Mouse (Mus musculus) limb, embryonic 11.5 days (tissue): ENCODE measurements at regions not wholly inside any gene's neighbourhood (a gene's known extent, or its start where the extent isn't known, plus 50 kb on each side); places are given as distances from the start of the nearest gene placed in this dataset.
A peak's percentile ranks its signal among the peaks of the same experiment; 100 is the strongest.

Experiments used
- ATAC-seq: fragments of 200-750 bp; cut with Nextera tagmentation; 2 replicates; pipeline ENCODE4 v1.8.0; 2017; ENCODE audit warnings: low read depth; ENCODE audit not compliant: insufficient number of reproducible peaks, low FRiP score, low TSS enrichment
- DNase-seq: peaks from one replicate; pipeline ENCODE4 v3.0.0-alpha.2; 2015; ENCODE audit warnings: low spot score
- H3K27ac ChIP-seq: fragments of 300-500 bp; sonication (generic); replicated peaks from 2 replicates; pipeline ENCODE4 v1.5.1; 2014; ENCODE audit warnings: low read depth, mild to moderate bottlenecking, low read length
- H3K27me3 ChIP-seq: fragments of 300-500 bp; sonication (generic); 2 replicates; pipeline ENCODE4 v1.6.1; 2014; ENCODE audit warnings: mild to moderate bottlenecking, low read length, mixed read lengths; ENCODE audit not compliant: control insufficient read depth, insufficient read depth
- H3K36me3 ChIP-seq: fragments of 300-500 bp; sonication (generic); 2 replicates; pipeline ENCODE4 v1.6.1; 2014; ENCODE audit warnings: mild to moderate bottlenecking, low read length, moderate library complexity, mixed read lengths; ENCODE audit not compliant: control insufficient read depth, insufficient read depth
- H3K4me1 ChIP-seq: fragments of 300-500 bp; sonication (generic); 2 replicates; pipeline ENCODE4 v1.6.1; 2014; ENCODE audit warnings: low read length, mixed read lengths; ENCODE audit not compliant: control insufficient read depth, insufficient read depth
- H3K4me2 ChIP-seq: fragments of 300-500 bp; sonication (generic); 2 replicates; pipeline ENCODE4 v1.6.1; 2014; ENCODE audit warnings: low read depth, mild to moderate bottlenecking, moderate library complexity; ENCODE audit not compliant: severe bottlenecking
- H3K4me3 ChIP-seq: fragments of 300-500 bp; sonication (generic); 2 replicates; pipeline ENCODE4 v1.5.1; 2014; ENCODE audit warnings: low read depth, low read length
- H3K9ac ChIP-seq: fragments of 300-500 bp; sonication (generic); 2 replicates; pipeline ENCODE4 v1.6.1; 2014; ENCODE audit warnings: mild to moderate bottlenecking, low read length
- H3K9me3 ChIP-seq: fragments of 300-500 bp; sonication (generic); 2 replicates; pipeline ENCODE4 v1.6.1; 2016; ENCODE audit warnings: low read length; ENCODE audit not compliant: control insufficient read depth
- WGBS: fragments of 180-500 bp; shearing (Covaris S2); extraction: QIAGEN DNeasy Blood & Tissue Kit; methylation state at CpG from one replicate; pipeline ENCODE4 v1.1.7; 2014; 5-methylcytosine and 5-hydroxymethylcytosine counted together

GRCm38 (mm10) chr2:75425384-75425783 lies 233.7 kb upstream of the Hnrnpa3 start:
- Histone ChIP-seq H3K27ac (0 out of 2 replicates have a peak overlapping the region, but pooled peaks have one; percentile 30), H3K9me3 (no peaks in the 10 kb centered on the region), H3K36me3 (no peaks in the 10 kb centered on the region), H3K4me3 (no peak overlapping the region), H3K9ac (no peak overlapping the region), H3K4me1 (peaks cover 17% of the 10 kb centered on the region), H3K4me2 (no peak overlapping the region), H3K27me3 (no peaks in the 10 kb centered on the region)
- WGBS: 4% methylated on average over 7 of the region's 7 CpGs
- no peak for ATAC-seq
- DNase-seq: no peak

- WGBS: 41% methylated on average over 9 of the region's 9 CpGs
- no peaks in the 10 kb centered on the region for H3K27me3 ChIP-seq
- H3K9ac ChIP-seq: no peak overlapping the region
- no peak overlapping the region for H3K4me2 ChIP-seq
- H3K4me3 ChIP-seq: no peak overlapping the region
- no peak for DNase-seq
- H3K4me1 ChIP-seq: peaks cover 17% of the 10 kb centered on the region
- no peaks in the 10 kb centered on the region for H3K36me3 ChIP-seq
- H3K27ac ChIP-seq: no peak overlapping the region
- no peaks in the 10 kb centered on the region for H3K9me3 ChIP-seq
- no peak for ATAC-seq
Measured at GRCm38 (mm10) chr2:75425791-75426190, 233.3 kb upstream of the Hnrnpa3 start.

- no peak overlapping the region for H3K9ac ChIP-seq
- no peak overlapping the region for H3K4me3 ChIP-seq
- H3K36me3 ChIP-seq: no peaks in the 10 kb centered on the region
- ATAC-seq (no peak), DNase-seq (no peak)
- no peaks in the 10 kb centered on the region for H3K27me3 ChIP-seq
- no peak overlapping the region for H3K4me2 ChIP-seq
- no peaks in the 10 kb centered on the region for H3K9me3 ChIP-seq
- peaks cover 9% of the 10 kb centered on the region for H3K4me1 ChIP-seq
- no peak overlapping the region for H3K27ac ChIP-seq
- 94% methylated on average over 4 of the region's 4 CpGs for WGBS
Measured at GRCm38 (mm10) chr2:75427936-75428458, 231.1 kb upstream of the Hnrnpa3 start.

- DNase-seq (no peak), ATAC-seq (no peak)
- Histone ChIP-seq H3K4me3 (no peak overlapping the region), H3K9ac (no peak overlapping the region), H3K4me2 (no peak overlapping the region), H3K36me3 (no peaks in the 10 kb centered on the region), H3K27ac (no peak overlapping the region), H3K27me3 (no peaks in the 10 kb centered on the region), H3K9me3 (no peaks in the 10 kb centered on the region), H3K4me1 (peaks cover 1% of the 10 kb centered on the region)
- WGBS: 90% methylated on average over 4 of the region's 4 CpGs
Measured at GRCm38 (mm10) chr2:75430161-75430940, 228.7 kb upstream of the Hnrnpa3 start.

GRCm38 (mm10) chr2:75431981-75432380 lies 227.1 kb upstream of the Hnrnpa3 start:
- Histone ChIP-seq H3K36me3 (no peaks in the 10 kb centered on the region), H3K4me1 (0 out of 2 replicates have a peak, but pooled peaks cover 5% of the 10 kb centered on the region), H3K27ac (no peak overlapping the region), H3K27me3 (no peaks in the 10 kb centered on the region), H3K9me3 (no peaks in the 10 kb centered on the region), H3K9ac (no peak overlapping the region), H3K4me3 (no peak overlapping the region), H3K4me2 (no peak overlapping the region)
- 88% methylated on average over 6 of the region's 6 CpGs for WGBS
- no peak for DNase-seq
- ATAC-seq: no peak

GRCm38 (mm10) chr2:75434521-75434920 lies 224.5 kb upstream of the Hnrnpa3 start:
- no peak overlapping the region for H3K4me3 ChIP-seq
- H3K36me3 ChIP-seq: no peaks in the 10 kb centered on the region
- H3K27me3 ChIP-seq: no peaks in the 10 kb centered on the region
- no peak overlapping the region for H3K9ac ChIP-seq
- no peak for ATAC-seq
- H3K27ac ChIP-seq: no peak overlapping the region
- no peak for DNase-seq
- H3K4me1 ChIP-seq: peaks cover 14% of the 10 kb centered on the region
- no peak overlapping the region for H3K4me2 ChIP-seq
- no peaks in the 10 kb centered on the region for H3K9me3 ChIP-seq
- 91% methylated on average over 17 of the region's 17 CpGs for WGBS

- H3K27ac ChIP-seq: peak overlapping the region; percentile 49; the same call in 1 of the 2 replicates
- 17% methylated on average over 10 of the region's 10 CpGs for WGBS
- H3K9ac ChIP-seq: no peak overlapping the region
- no peak overlapping the region for H3K4me3 ChIP-seq
- DNase-seq: peak; percentile 74
- H3K36me3 ChIP-seq: no peaks in the 10 kb centered on the region
- ATAC-seq: peak; percentile 90
- peaks cover 25% of the 10 kb centered on the region for H3K4me1 ChIP-seq
- no peaks in the 10 kb centered on the region for H3K27me3 ChIP-seq
- H3K9me3 ChIP-seq: no peaks in the 10 kb centered on the region
- no peak overlapping the region for H3K4me2 ChIP-seq
Measured at GRCm38 (mm10) chr2:75439522-75440230, 219.4 kb upstream of the Hnrnpa3 start.

GRCm38 (mm10) chr2:75442632-75443031 lies 216.4 kb upstream of the Hnrnpa3 start:
- H3K9me3 ChIP-seq: no peaks in the 10 kb centered on the region
- no peaks in the 10 kb centered on the region for H3K27me3 ChIP-seq
- no peak overlapping the region for H3K27ac ChIP-seq
- no peak overlapping the region for H3K4me3 ChIP-seq
- peaks cover 20% of the 10 kb centered on the region for H3K4me1 ChIP-seq
- WGBS: 16% methylated on average over 1 of the region's 1 CpGs
- DNase-seq: no peak
- no peaks in the 10 kb centered on the region for H3K36me3 ChIP-seq
- H3K9ac ChIP-seq: no peak overlapping the region
- no peak overlapping the region for H3K4me2 ChIP-seq
- ATAC-seq: no peak
